Mouse (Mus musculus) thymus, adult 2 months (tissue): ENCODE results near the gene Spint1.

ENCODE experiments used
- CTCF ChIP-seq: fragments of 200-500 bp; IDR thresholded peaks from 2 replicates; pipeline ENCODE4 v1.5.1; 2012; ENCODE audit warnings: mild to moderate bottlenecking, control low read depth, low read length, moderate library complexity, borderline replicate concordance; ENCODE audit not compliant: control insufficient read depth, poor library complexity, insufficient read depth; ENCODE audit errors: extremely low read depth
- POLR2A ChIP-seq: fragments of 200-500 bp; IDR thresholded peaks from 2 replicates; pipeline ENCODE4 v1.6.1; 2012; ENCODE audit warnings: mild to moderate bottlenecking, low read length, control low read depth, moderate library complexity; ENCODE audit not compliant: control insufficient read depth, poor library complexity, insufficient read depth; ENCODE audit errors: extremely low read depth

DNA sequence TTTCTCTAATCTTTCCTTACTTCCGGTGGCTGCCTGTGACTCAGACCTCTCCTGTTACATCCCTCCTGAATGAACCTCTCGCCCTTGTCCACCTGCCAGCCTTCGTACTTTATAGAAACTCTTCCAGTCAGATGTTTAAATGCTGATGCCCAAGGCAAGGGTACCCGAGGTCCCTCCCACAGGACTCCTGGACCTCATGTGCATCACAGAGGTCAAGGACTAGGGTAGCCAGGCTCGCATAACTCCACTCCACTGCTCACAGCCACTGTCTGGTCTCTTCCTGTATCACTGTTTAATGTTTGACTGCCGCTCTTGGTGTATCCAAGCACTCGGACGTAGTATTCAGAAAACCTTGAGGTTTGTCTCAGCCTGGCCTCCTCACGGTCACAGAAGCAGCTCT is 5.4 kb downstream of the Spint1 start:
- TF ChIP-seq POLR2A (no peak), CTCF (no peak)
